Mouse (Mus musculus): Measurements from ENCODE around the gene Acp1.

Gene Acp1

DNA sequence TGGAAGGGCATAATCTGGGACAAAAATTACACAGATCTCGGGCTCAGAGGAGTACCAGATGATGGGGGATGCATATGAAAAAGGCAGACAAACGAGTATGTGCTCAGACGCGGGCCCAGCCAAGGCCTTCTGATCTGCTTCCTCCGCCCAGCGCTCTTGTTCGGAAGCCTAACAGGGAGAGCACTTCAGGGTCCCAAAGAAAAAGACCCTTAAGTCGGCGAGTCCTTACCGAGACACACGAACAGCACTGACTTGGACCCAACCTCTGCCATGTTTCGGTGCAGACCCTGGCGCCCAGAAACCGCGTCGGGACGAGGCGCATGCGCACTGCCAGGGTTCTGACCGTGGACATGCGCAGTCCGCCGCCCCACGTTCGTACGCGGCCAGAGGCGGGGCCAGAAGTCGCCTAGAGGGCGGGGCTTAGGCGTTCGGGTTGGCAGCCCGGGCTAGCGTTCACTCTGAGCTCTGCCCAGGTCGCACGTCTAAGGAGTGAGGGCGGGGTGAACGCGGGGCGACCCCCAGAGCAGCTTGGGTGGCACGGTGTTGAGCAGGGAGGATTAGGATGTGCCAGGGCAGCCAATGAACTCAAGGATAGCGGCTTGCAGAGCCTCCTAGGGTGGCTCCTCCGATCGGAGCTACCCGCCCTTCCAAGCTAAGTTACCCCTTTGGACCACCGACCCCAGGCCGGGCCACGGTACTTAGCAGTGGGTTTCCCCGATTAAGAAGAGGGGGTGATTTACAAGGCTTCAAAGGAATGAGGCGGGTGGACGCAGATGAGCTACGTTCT is at the start of gene Acp1, which contains the start of gene Sh3yl1:
TSS of gene Acp1 (minus strand) at position 329 of the 787 bp plus-strand sequence.
TSS of gene Sh3yl1 (plus strand) at position 408 of the 787 bp plus-strand sequence.
- peak; percentile 99 for DNase-seq (ENCODE audit: low spot score)

DNA sequence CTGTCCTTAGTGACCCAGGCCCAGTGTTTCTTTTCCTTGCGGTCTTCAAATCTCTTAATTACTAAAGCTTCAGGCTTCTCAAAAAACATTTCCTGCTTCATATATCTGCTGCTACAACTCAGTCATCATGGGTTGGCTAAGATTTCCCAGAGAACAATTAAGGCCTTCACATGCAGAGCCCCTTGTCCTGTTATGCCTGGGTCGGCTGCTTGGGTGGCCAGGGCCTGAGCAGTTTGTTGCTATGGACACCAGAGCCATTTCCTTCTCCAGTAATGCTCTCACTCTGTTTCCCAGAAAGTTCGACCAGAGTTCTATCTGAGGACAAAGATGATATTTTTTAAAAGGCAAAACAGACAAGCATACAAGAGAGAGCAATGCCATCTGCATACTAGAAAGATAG is 32.8 kb upstream of the Acp1 start:
- no peak for DNase-seq (ENCODE audit: low spot score)

DNA sequence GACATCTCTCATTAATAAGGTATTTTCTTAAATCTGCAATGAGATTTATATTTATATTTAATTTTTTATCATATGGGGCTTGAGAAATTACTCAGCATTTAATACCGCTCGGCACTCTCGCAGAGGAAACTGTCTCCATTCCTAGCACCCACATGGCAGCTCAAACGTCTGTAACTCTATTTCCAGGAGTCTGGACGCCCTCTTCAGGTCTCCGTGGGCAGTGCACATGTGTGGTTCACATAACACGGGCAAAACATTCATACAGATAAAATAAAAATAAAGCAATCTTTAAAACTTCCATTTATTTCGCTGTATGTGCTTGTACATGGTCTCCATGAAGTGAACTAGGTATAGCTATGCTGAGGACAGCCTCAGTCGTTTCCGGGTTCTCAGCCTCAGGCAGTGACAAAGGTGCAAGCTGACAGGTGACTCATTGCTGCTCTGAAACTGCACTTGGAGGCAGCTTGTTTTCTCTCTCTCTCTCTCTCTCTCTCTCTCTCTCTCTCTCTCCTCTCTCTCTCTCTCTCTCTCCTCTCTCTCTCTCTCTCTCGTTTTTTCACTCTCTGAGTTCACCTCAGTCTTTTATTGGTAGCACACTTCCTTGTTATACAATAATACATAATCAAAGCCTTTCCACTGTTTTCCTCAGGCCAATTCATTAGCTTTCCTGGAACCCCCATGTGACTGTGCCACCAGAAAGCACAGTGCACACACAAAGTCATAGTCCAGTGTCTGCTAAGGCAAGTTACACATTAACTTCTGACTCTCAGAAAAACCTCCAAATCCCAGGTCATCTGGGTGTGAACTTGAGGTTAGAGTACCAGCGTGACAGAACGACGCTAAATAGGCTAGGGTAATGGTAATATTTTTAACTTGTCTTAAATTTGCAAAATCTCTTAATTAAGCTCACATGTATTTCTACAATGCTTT is 31.9 kb upstream of the Acp1 start:
- no peak for DNase-seq (ENCODE audit: low spot score)

DNA sequence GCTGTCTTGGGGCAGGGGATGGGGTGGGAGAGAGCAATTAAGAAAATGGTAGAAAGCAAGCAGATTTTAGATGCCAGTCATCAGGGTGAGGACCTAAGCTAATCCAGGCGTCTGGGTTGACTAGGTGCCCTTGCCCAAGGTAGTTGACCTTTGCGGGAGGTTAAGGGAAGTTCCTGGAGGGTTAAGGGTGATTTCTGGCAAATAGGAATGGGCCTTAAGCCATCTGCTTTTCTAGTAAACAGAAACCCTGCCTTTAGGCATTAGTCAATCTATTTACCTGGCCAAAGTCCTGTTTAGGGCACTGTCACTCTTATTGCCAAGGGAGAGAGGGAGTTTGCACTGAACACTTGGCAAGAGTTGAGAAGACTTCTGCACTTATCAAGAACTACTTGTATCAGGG is 25.5 kb upstream of the Acp1 start:
- no peak for DNase-seq (ENCODE audit: low spot score)

DNA sequence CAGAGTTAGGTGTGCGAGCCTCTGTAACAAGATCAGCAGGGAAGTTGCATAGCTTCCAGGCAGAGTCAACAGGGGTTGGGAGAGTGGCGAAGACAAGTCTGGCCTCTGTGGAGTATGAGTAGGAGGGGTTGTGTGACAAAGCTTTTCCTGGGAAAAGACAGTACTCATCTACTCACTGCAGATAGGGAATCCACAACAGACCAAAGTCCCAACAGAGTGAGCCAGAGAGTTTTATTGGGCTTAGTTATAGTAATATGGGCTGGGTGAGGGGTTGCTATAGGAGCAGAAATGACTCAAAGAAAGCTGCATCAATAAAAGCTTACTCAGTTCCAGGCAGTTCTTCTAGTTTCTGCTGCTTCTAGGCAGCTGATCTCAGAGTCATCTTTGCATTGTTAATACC is 21.9 kb upstream of the Acp1 start:
- DNase-seq (ENCODE audit: low spot score), result no peak

DNA sequence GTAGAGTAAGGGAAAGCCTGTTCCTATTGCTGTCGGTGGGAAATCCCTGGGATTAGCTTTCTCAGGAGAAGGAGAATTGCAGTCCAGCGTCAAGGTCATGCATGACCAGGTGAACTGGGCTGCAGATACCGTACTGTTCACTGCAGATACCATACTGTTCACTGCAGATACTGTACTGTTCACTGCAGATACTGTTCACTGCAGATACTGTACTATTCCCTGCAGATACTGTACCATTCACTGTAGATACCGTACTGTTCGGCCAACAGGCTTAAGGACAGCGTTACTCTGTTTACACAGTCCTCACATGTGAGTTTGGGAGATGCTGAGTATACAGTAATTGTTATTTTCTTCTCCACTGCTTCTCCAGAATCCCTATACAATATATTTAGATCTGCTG is 16.8 kb upstream of the Acp1 start:
- DNase-seq (ENCODE audit: low spot score), result no peak

DNA sequence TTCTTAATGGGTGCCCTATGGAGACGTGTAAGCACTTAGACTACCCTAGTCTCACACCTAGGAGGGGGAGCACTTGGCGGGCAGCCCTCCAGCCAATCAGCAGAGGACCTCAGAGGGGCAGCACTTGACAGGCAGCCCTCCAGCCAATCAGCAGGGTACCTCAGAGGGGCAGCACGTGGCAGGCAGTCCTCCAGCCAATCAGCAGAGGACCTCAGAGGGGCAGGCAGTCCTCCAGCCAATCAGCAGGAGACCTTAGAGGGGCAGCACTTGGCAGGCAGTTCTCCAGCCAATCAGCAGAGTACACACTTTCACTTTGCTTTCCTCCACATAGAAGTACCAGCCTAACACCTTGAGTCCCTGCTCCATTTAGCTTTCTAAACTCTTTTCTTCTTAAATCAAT is 11.0 kb upstream of the Acp1 start:
- no peak for DNase-seq (ENCODE audit: low spot score)

DNA sequence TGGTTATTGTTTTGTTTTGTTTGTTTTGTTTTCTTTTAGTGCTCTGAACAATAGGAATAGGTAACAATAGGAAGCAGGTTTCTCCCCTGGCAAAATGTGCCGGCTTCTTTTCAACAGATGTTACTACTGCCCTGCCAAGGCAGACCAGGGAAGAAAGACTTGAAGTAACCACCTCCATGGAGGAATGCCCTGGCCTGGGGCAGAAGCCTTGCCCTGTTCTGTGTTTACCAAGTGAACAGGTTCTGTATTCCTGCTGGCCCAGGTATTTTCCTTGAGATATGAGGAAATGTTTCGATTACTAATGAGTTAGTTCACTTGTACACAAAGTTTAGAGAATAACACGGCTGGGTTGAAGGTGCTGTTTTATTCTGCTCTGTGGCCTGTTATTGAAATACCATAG is 1.5 kb upstream of the Acp1 start:
- no peak for DNase-seq (ENCODE audit: low spot score)

DNA sequence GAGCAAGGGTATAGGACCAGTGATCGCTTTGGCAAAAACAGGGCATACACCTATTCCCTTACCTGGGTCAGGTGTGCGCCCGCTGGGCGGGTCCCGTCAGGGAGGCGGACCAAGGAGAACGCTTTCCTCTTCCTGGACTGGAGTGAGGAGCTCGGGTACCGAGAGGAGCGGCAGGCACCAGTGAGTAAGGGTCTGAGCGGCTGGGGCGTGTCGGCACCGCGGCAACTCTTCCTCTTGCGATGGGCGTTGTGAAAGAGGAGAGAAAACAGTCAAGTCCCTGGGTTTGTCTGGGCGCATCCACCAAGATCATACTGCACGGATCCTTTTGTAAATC is 626 bp upstream of the Acp1 start:
- peak; percentile 57 for DNase-seq (ENCODE audit: low spot score)

DNA sequence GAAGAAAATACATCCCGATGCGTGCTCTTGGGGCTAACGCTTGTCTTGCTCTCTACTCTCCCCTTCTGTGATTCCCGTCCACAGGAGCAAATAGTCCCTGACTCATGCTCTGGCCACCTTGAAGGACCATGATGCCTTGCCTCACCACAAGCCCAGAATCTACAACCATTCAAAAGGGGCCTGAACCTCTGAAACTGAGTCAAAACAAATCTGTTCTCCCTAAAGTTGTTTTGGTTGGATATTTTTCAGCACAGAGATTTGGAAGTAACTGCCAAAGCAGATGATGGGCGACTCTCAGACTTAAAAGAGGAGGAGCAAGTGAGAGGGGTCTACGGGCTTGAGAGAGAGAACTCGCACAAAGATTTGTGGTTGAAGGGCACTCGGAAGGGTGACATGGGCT is 529 bp downstream of the Acp1 start:
- no peak for DNase-seq (ENCODE audit: low spot score)

DNA sequence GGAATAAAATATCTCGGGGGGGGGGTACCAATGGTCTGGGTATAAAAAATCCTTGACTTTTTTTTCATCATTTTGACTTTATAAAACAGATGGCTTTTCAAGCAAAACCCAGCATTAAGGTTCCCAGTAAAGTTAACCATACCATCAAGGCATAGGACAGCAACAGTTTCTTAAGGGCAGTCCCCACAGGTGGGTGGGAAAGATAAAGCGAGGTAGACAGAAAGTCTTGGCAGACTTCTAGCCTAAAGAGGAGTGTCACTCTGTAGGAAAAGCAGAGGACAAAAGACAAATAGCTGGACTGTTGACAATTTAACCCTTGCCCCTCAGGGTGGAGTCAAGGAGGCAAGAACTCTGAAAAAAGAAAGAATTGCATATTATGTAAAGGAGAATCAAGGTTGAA is 1.5 kb downstream of the Acp1 start:
- DNase-seq (ENCODE audit: low spot score), result no peak

DNA sequence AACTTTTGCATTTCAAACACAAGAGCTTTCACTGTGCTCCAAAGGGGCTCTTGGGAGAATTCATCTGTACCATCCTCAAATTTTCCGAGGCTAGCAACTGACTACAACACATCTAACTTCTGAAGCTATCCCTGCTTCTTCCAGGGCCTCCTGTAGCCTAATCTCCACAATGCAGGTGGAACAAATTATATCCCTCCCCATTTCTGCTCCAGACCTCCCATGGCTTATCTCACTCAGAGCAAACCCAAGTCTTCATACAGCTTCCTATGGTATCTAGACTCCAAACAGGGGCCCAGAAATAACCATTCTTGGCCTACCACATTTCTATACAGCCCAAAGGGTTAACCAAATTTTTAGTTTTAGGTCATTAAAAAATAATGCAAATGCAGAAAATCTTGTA is 2.7 kb downstream of the Acp1 start:
- no peak for DNase-seq (ENCODE audit: low spot score)

DNA sequence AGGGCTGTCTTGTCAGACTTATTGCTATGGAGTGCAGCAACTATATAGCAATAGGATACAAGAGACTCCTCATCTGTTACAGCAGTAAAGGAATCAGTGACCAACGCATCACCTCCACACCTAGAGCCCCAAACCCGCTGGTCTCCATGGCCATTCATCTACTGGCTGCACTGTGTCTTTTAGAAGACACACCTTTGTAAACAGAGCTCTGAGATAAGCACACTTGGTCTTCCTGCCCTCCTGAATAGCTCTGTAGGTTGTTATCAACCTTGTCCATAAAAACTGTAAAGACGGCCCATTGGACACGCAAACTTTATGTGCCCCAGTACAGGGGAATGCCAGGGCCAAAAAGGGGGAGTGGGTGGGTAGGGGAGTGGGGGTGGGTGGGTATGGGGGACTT is 14.3 kb downstream of the Acp1 start:
- DNase-seq (ENCODE audit: low spot score), result no peak

DNA sequence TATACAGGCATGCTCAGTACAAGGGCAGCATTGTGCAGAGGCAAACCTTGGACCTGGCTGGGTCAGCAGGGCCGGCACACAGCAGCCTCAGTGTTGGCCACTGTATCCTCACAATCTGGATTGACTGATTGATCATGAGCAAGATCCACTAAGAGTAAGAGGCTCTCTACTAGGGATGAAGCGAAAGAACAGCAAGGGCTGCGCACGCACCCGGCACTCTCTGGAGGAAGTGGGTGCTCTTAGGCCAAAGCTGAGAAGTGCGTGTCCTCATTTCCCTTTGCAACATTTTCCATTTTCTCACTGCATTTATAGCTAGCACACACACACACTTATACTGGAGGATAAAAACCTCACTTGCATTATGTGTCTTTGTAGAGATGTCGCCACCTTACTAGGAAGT is 20.0 kb downstream of the Acp1 start:
- DNase-seq (ENCODE audit: low spot score), result no peak

DNA sequence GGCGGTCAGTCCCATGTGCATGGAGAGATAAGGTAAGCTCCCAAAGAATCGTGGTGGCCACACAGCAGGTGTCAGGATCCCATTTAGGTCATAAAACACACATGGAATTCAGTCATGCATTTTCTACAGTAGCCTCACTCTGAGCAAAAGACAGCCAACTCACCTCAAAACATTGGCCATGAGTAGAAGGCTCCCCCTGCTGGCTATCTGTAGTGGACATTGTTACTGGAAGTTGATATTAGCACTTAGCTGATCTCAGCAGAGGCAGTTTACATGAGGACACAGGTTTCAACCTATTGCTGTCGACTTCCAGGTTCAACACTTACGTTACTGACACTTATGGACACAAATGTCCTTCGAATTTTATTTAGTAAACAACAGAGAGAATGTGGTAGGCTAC is 21.3 kb downstream of the Acp1 start:
- DNase-seq (ENCODE audit: low spot score), result peak; percentile 77

DNA sequence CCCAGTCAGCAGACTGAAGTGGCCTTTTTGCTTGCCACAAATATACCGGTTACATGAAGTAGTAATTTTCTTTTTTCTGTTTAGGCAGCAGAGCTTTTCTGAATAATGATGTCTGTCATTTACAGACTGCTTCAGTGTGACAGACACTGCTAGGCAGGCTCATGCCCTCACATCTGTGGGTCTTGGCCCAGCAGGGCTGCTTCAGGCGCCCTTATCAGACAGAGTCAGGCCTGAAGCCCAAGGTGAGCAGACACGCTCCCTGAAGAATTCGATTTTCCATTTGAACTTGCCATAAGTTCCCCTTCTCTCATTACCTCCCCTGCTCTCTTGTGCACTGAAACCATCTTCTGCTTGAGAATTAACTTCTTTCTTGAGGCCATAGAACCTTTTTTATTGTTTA is 23.4 kb downstream of the Acp1 start:
- no peak for DNase-seq (ENCODE audit: low spot score)

DNA sequence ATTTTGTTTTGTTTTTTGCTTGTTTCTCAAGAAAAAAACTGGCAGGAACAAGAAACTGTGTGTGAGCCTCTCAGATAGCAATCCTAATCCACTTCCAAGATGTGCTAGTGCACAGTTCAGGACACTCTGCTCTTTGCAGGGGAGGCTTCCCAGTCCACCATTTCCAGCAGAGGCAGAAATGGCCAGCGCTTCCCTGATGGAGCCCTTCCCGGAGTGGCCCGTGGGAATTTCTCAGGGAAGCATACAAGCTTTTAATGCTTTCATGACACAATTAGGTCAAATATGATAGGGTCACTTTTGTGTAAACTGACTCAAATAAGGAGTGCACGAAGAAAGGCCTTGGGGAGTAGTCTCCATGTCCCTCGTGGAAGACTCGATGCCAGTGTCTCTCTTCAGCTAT is 25.5 kb downstream of the Acp1 start:
- no peak for DNase-seq (ENCODE audit: low spot score)

DNA sequence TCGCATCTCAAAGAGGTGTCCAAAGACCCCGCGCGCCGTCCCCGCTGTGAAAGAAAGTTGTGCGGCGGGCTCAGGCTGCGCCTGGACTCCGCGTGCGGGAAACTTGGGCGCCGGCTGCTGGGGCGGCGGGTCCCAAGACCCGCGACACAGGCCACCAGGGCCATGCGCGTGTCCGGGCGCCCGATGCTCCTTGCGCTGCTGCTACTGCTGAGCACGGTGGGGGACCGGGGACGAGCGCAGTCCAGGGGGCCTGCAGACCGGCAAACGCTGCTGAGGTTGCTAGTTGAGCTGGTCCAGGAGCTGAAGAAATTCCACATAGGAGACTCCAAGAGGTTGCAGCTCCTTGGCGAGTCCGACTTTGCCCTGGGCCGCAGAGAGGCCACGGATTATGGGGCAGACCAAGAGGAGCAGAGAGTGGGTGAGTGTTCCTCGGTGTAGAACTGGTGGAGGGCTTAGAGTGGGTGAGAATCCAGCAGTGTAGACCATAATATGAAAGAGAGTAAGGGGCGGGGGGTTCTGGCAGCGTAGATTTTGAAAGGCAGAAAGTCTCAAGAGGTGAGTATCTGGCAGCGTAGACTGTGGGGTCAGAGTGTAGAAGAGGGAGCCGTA is 26.7 kb downstream of the Acp1 start:
- no peak for DNase-seq (ENCODE audit: low spot score)

DNA sequence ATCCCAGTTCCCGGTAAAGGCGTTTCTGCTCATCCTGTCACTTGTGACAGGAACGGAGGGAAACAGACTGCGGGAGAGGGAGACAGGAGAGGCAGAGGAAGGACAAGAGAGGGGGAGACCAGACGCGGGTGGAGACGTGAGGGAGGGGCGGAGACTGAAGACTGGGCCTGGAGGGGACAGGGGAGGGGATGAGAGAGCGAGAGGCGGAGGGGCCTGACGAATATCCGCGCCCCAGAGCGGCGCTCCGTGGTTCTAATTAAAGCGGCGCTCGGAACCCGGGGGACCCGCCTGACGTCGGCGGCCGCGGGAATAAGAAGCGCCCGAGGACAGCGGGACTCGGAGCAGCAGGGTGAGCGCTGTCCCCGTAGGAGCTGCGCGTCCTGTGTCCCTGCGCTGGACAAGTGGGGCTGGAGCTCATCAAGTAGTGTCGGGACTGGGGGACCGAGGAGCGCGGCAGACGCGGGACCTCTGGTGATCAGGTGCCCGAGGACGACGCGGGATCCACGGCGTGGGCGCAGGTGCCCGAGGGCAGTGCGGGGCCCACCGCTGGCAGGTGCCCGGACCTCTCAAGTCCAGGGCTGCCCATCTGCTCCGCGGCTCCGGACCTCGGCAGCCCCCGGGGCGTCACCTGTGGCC is 27.3 kb downstream of the Acp1 start, which contains the start of gene Alkal2:
TSS of gene Alkal2 (plus strand) at position 337 of the 636 bp plus-strand sequence.
- no peak for DNase-seq (ENCODE audit: low spot score)

DNA sequence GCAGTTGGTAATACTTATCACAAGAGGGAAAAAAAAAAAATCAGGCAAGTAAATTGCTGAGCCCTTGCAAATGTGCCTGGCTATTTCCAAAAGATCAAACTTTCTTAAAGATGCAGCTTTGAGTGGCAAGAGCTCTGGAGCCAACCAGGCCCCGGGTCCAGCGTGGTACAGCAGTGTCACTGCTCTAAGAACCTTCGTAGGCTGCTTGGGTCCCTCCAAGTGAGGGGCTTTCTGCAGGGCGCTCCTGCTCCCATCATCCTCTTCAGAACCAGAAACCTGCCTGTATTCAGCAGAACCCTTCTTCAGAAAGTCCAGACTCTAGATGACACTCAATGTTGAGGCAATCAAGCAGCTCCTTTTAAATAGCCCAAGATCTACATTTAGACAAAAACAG is 27.8 kb downstream of the Acp1 start:
- no peak for DNase-seq (ENCODE audit: low spot score)

DNA sequence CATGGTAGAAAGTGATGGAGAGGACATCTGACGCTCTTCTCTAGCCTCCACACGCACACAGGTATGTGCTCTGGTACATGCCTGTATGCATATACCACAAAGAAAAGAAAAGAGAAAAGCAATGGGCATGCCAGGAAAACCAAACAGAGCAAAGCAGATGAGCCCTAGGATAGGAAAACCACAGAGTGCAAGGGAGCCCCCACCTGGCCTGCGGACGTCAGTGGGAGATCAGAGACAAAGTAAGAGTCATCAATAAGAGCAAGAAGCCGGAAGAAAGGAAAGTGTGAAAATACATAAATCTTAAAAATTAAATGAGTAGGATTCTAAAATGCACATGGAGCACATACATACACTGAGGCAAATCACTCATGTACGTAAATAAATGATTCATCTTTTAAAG is 31.9 kb downstream of the Acp1 start:
- DNase-seq (ENCODE audit: low spot score), result no peak

DNA sequence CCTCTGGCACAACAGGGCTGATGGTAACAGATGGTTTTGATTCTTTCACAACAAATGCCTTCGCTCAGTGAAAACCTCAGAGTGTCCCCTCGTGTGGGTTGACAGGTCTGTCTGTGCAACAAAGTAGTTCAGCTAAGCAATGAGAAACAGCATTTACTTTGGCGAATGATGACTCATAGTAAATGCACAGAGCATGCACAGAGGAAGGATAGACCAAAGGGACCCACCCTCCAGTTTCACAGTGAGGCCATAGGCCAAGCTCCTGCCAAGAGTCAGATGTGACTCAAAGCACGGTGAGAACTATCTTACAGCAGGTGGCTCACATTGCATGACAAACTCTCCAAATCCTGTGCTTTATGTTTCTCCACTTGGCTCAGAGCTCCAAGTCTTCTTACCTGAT is 45.6 kb downstream of the Acp1 start:
- DNase-seq (ENCODE audit: low spot score), result no peak
